Mouse (Mus musculus): ENCODE data around the gene Eif2b2. TPM values are rescaled to one million over a fixed set of nuclear protein-coding genes. Genes with fewer than 3 reads are reported as not detected.
A peak's percentile ranks its signal among the peaks of the same experiment; 100 is the strongest.

Eif2b2 gene
- polyA plus RNA-seq, 1 experiment from 2014 or later, result 79.4 TPM

GRCm38 (mm10) chr12:85181475-85182344 is 37.6 kb upstream of the Eif2b2 start:
- Histone ChIP-seq H3K4me3 (no peak overlapping the region), H3K36me3 (no peaks in the 10 kb centered on the region), H3K27ac (no peak overlapping the region), H3K4me1 (peaks cover 31% of the 10 kb centered on the region), H3K4me2 (no peak overlapping the region), H3K9ac (no peak overlapping the region), H3K9me3 (no peaks in the 10 kb centered on the region), H3K27me3 (peaks cover 16% of the 10 kb centered on the region; the same call in 1 of the 2 replicates)
- ATAC-seq (ENCODE audit: insufficient number of reproducible peaks, low FRiP score, low TSS enrichment, low read depth), result peak; percentile 45
- 16% methylated on average over 17 of the region's 17 CpGs for WGBS

DNA sequence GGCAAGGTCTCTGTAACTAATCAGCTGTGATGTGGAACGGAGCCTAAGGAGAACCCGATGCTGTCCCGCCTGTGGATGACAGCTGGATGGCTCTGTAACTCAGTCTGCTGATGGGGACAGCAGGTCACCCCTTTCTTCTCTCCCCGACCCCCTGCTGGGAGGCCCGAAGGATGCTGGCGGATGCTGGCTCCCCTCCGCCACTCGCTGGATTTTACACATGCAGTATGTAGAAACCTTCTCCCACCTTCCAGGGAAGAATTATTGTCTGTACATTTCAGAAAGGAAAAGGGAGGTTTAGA is 37.0 kb upstream of the Eif2b2 start:
- Histone ChIP-seq H3K4me2 (no peak overlapping the region), H3K36me3 (no peaks in the 10 kb centered on the region), H3K27me3 (peaks cover 16% of the 10 kb centered on the region; the same call in 1 of the 2 replicates), H3K9ac (no peak overlapping the region), H3K4me1 (peaks cover 25% of the 10 kb centered on the region), H3K27ac (peak overlapping the region; percentile 17; the same call in 1 of the 2 replicates), H3K9me3 (no peaks in the 10 kb centered on the region), H3K4me3 (no peak overlapping the region)
- 10% methylated on average over 8 of the region's 8 CpGs for WGBS
- ATAC-seq (ENCODE audit: insufficient number of reproducible peaks, low FRiP score, low TSS enrichment, low read depth), result no peak

- 63% methylated on average over 5 of the region's 5 CpGs for WGBS
- ATAC-seq (ENCODE audit: insufficient number of reproducible peaks, low FRiP score, low TSS enrichment, low read depth), result no peak
Measured at GRCm38 (mm10) chr12:85182898-85183297, 36.4 kb upstream of the Eif2b2 start.

DNA sequence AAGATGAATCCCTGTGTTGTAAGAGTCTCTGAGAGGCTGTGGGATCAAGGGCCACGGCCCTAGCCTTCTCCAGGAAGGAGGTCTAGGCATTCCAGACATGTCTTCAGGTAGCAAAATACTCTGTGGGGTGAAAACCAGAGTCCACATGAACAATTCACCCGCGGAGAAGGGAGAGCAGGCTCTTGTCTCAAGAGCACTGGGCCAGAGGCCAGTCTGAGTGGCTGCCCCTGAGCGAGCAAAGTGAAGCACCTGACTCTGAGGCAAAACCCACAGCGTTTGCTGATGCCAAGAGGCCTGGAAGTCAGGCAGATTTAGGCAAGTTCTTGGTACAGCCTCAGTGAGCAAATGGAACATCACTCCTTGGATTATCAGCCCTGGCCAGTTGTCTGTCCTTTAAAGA is 35.2 kb upstream of the Eif2b2 start:
- ATAC-seq (ENCODE audit: insufficient number of reproducible peaks, low FRiP score, low TSS enrichment, low read depth), result no peak
- no peaks in the 10 kb centered on the region for H3K36me3 ChIP-seq
- H3K9me3 ChIP-seq, result no peaks in the 10 kb centered on the region
- no peak overlapping the region for H3K9ac ChIP-seq
- no peak overlapping the region for H3K4me2 ChIP-seq
- H3K4me3 ChIP-seq, result no peak overlapping the region
- peaks cover 20% of the 10 kb centered on the region for H3K4me1 ChIP-seq
- no peak overlapping the region for H3K27ac ChIP-seq
- WGBS, result 62% methylated on average over 5 of the region's 5 CpGs
- peaks cover 8% of the 10 kb centered on the region; the same call in 1 of the 2 replicates for H3K27me3 ChIP-seq

More at GRCm38 (mm10) chr12:85182898-85183297, 36.4 kb upstream of the Eif2b2 start:
- H3K27ac ChIP-seq, result no peak overlapping the region
- H3K4me3 ChIP-seq, result no peak overlapping the region
- H3K9me3 ChIP-seq, result no peaks in the 10 kb centered on the region
- H3K27me3 ChIP-seq, result peaks cover 16% of the 10 kb centered on the region; the same call in 1 of the 2 replicates
- no peaks in the 10 kb centered on the region for H3K36me3 ChIP-seq
- no peak overlapping the region for H3K9ac ChIP-seq
- peaks cover 20% of the 10 kb centered on the region for H3K4me1 ChIP-seq
- no peak overlapping the region for H3K4me2 ChIP-seq

DNA sequence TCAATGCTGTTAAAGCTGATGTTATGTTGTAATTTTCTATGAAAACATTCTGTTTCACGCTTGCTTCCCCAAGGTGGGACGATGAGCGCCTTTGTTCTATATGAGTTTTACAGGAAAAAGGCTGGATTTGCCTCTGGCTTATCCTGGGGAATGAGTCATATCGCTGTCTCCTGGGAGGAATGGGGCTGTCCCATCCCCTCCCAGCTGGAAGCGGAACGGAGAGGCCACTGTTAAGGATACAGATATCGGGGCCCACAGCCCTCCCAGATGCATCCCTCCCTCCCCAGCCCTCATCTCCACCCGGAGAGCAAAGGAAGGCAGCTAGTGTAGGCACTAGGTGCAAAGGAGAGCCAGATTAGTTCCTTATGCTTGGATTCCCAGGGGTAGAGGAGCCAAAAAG is 33.5 kb upstream of the Eif2b2 start:
- Histone ChIP-seq H3K9me3 (no peaks in the 10 kb centered on the region), H3K27ac (no peak overlapping the region), H3K4me1 (peaks cover 20% of the 10 kb centered on the region), H3K4me3 (no peak overlapping the region), H3K9ac (no peak overlapping the region), H3K27me3 (no peaks in the 10 kb centered on the region), H3K36me3 (no peaks in the 10 kb centered on the region), H3K4me2 (no peak overlapping the region)
- ATAC-seq (ENCODE audit: insufficient number of reproducible peaks, low FRiP score, low TSS enrichment, low read depth), result no peak
- 35% methylated on average over 8 of the region's 8 CpGs for WGBS

DNA sequence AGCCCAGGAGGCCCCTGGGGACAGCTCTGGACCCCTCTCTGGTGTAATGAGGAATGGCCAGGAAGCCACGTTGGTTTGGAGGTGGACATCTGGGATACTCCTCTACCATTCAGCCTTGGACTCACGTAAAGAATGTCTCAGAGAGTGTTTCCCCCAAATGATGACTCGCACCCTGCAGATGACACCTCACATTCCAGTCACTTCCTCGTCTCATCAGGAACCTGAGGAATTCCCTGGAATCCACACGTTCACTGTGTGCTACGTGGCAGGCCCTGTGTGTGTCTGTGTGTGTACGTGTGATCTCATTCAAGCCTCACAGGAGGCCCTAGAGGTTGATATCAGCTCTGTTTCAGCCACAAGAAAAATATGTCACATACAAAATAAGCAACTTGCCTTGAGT is 32.9 kb upstream of the Eif2b2 start:
- Histone ChIP-seq H3K9ac (no peak overlapping the region), H3K27ac (no peak overlapping the region), H3K9me3 (no peaks in the 10 kb centered on the region), H3K27me3 (no peaks in the 10 kb centered on the region), H3K4me2 (no peak overlapping the region), H3K36me3 (no peaks in the 10 kb centered on the region), H3K4me1 (peaks cover 19% of the 10 kb centered on the region), H3K4me3 (no peak overlapping the region)
- ATAC-seq (ENCODE audit: insufficient number of reproducible peaks, low FRiP score, low TSS enrichment, low read depth), result no peak
- WGBS, result 46% methylated on average over 7 of the region's 7 CpGs

- WGBS, result 79% methylated on average over 7 of the region's 7 CpGs
Measured at GRCm38 (mm10) chr12:85190290-85190689, 29.0 kb upstream of the Eif2b2 start.

GRCm38 (mm10) chr12:85192461-85193108 is 26.7 kb upstream of the Eif2b2 start:
- ATAC-seq (ENCODE audit: insufficient number of reproducible peaks, low FRiP score, low TSS enrichment, low read depth), result no peak
- Histone ChIP-seq H3K9me3 (no peaks in the 10 kb centered on the region), H3K9ac (no peak overlapping the region), H3K36me3 (no peaks in the 10 kb centered on the region), H3K27me3 (no peaks in the 10 kb centered on the region), H3K4me3 (no peak overlapping the region), H3K27ac (peak overlapping the region; percentile 22; the same call in 1 of the 2 replicates), H3K4me1 (peaks cover 31% of the 10 kb centered on the region), H3K4me2 (no peak overlapping the region)
- WGBS, result 19% methylated on average over 19 of the region's 19 CpGs

More at GRCm38 (mm10) chr12:85190290-85190689, 29.0 kb upstream of the Eif2b2 start:
- Histone ChIP-seq H3K4me3 (no peak overlapping the region), H3K36me3 (no peaks in the 10 kb centered on the region), H3K4me2 (no peak overlapping the region), H3K4me1 (peaks cover 33% of the 10 kb centered on the region), H3K27me3 (no peaks in the 10 kb centered on the region), H3K27ac (no peak overlapping the region), H3K9ac (no peak overlapping the region), H3K9me3 (no peaks in the 10 kb centered on the region)
- no peak for ATAC-seq (ENCODE audit: insufficient number of reproducible peaks, low FRiP score, low TSS enrichment, low read depth)

- Histone ChIP-seq H3K4me3 (no peak overlapping the region), H3K27ac (no peak overlapping the region), H3K9ac (no peak overlapping the region), H3K4me1 (peaks cover 36% of the 10 kb centered on the region), H3K4me2 (no peak overlapping the region), H3K27me3 (no peaks in the 10 kb centered on the region), H3K36me3 (no peaks in the 10 kb centered on the region), H3K9me3 (no peaks in the 10 kb centered on the region)
- WGBS, result 80% methylated on average over 10 of the region's 10 CpGs
- no peak for ATAC-seq (ENCODE audit: insufficient number of reproducible peaks, low FRiP score, low TSS enrichment, low read depth)
Measured at GRCm38 (mm10) chr12:85193146-85193545, 26.1 kb upstream of the Eif2b2 start.

DNA sequence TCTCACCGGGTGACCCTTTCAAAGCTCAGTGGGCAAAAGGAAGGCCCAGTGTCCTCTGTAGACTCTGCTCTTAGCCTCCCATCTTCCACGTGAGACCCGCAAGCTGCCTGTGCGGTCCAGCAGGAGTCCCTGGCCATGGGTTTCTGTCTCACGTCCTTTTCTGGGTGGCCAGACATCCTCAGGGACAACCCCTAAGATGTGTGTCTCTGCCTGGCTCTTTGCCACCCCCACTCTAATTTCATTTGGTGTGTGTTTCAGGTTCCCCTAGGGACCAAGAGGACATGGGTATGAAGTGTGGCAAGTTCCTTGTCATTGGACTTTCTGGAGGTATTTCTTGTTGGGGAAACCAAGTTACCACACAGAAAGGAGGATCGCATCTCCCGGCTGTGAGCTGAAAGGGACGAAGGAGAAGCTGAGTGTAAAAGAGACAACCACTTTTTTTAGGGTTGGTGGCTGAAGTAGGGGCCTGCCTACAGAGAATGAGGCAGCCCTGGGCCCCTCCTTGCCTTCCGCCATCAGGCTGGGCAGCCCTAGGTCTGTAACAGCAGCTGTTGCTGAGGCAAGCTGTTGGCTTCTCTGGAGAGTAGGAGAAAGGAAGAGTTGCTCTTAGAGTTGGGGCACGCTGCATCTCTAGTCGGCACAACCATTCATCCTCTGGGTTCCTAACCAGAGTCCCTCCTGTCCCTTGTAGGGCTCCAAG is 25.2 kb upstream of the Eif2b2 start:
- H3K4me1 ChIP-seq, result peaks cover 37% of the 10 kb centered on the region
- 78% methylated on average over 11 of the region's 11 CpGs for WGBS

DNA sequence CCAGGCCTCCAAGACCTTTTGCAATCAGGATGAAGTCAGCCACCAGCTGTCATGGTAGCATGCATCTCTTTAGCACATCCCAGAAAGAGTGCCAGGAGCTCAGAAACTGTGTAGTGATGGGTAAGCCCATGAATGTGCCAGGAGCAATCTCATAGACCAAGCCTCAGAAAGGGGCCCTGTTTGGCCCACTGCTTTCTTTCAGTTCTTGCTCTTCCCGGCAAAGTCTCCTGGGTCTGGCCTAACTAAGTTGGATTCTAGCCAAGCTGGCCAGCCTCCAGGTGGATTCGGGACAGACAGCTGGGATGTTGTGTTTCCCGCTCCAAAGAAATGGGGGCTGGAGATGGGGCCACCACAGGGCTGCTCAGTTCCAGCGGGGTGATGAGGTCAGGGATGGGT is 24.7 kb upstream of the Eif2b2 start:
- H3K27me3 ChIP-seq, result no peaks in the 10 kb centered on the region
- 15% methylated on average over 4 of the region's 4 CpGs for WGBS
- no peaks in the 10 kb centered on the region for H3K9me3 ChIP-seq
- H3K9ac ChIP-seq, result no peak overlapping the region
- H3K4me3 ChIP-seq, result no peak overlapping the region
- H3K4me1 ChIP-seq, result peaks cover 37% of the 10 kb centered on the region
- H3K4me2 ChIP-seq, result no peak overlapping the region
- ATAC-seq (ENCODE audit: insufficient number of reproducible peaks, low FRiP score, low TSS enrichment, low read depth), result peak; percentile 10; the same call in 1 of the 2 replicates
- H3K36me3 ChIP-seq, result no peaks in the 10 kb centered on the region
- H3K27ac ChIP-seq, result peak overlapping the region; percentile 50

More for the DNA sequence above, 25.2 kb upstream of the Eif2b2 start:
- Histone ChIP-seq H3K4me2 (no peak overlapping the region), H3K9ac (no peak overlapping the region), H3K4me3 (no peak overlapping the region), H3K27ac (peak overlapping the region; percentile 50), H3K9me3 (no peaks in the 10 kb centered on the region), H3K27me3 (no peaks in the 10 kb centered on the region), H3K36me3 (no peaks in the 10 kb centered on the region)
- no peak for ATAC-seq (ENCODE audit: insufficient number of reproducible peaks, low FRiP score, low TSS enrichment, low read depth)

DNA sequence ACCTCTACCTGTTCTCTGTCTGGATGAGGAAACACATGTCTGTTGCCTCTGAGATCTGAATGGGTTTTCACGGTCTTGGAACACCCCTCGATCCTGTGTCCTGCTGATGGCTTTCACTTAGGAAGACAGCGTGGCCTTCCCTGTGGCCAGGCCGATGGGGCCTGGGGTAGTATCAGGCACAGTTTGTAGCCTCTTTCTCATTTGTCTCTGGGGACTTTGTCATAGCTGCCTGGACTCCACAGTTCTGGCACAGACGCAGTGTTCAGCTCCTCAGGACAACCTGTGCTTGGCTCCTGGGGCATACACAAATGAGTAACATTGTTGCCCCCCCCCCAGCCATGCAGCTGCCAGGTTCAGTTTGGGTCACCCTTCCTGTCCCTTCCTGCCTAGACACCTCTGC is 24.2 kb upstream of the Eif2b2 start:
- H3K9ac ChIP-seq, result no peak overlapping the region
- 70% methylated on average over 5 of the region's 5 CpGs for WGBS
- H3K27me3 ChIP-seq, result no peaks in the 10 kb centered on the region
- no peak overlapping the region for H3K27ac ChIP-seq
- peaks cover 37% of the 10 kb centered on the region for H3K4me1 ChIP-seq
- no peak overlapping the region for H3K4me2 ChIP-seq
- H3K36me3 ChIP-seq, result no peaks in the 10 kb centered on the region
- ATAC-seq (ENCODE audit: insufficient number of reproducible peaks, low FRiP score, low TSS enrichment, low read depth), result 0 out of 2 replicates have a peak, but pooled peaks have one; percentile 2
- H3K9me3 ChIP-seq, result no peaks in the 10 kb centered on the region
- H3K4me3 ChIP-seq, result no peak overlapping the region
